Mouse (Mus musculus): ENCODE data around the gene Unc5b. TPM values are rescaled to one million over a fixed set of nuclear protein-coding genes. Genes with fewer than 3 reads are reported as not detected.

Gene Unc5b
- polyA plus RNA-seq, 2 experiments = 0.18 to 0.44 TPM

DNA sequence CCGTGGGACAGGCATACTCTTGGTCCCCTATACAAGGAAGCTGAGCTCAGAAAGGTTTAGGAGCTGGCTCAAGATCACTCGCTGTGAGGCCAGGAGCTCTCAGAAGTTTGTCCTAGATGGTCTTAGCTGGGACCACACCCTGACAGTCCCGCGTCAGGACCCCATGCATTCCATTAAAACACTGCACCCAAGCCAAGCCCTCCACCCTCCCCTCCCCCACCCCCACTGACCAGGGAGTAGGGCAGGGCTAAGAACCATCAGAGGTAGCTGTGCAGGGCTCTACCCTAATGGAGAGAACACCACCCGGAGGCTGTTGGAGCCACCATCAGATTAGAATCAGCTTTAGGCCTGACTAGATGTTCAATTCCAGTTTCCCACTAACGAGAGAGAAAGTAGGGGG lies 106.9 kb downstream of the Unc5b start:
- no peak overlapping the region for H3K27ac ChIP-seq
- no peaks in the 10 kb centered on the region for H3K27me3 ChIP-seq (ENCODE audit: control insufficient read depth, insufficient read depth, low read length)
- H3K4me1 ChIP-seq (replicated peaks; ENCODE audit: control insufficient read depth in 2 of 2, insufficient read depth in 2 of 2, low read length in 1 of 2) = no peaks in the 10 kb centered on the region
- ATAC-seq (ENCODE audit: insufficient read depth) (no peak), DNase-seq (ENCODE audit: low read depth in 3 of 3, low spot score in 3 of 3) (no peak)
- no peaks in the 10 kb centered on the region for H3K9me3 ChIP-seq (ENCODE audit: control insufficient read depth, low read length)
- H3K4me2 ChIP-seq (ENCODE audit: low read depth) = no peak overlapping the region
- no peak overlapping the region for H3K9ac ChIP-seq (replicated peaks)
- H3K4me3 ChIP-seq (ENCODE audit: insufficient read depth in 1 of 2, low read depth in 2 of 2, low read length in 2 of 2) = no peak overlapping the region
- 67% methylated on average over 6 of the region's 6 CpGs for WGBS (ENCODE audit: insufficient replicate concordance)
- no peaks in the 10 kb centered on the region for H3K36me3 ChIP-seq (replicated peaks; ENCODE audit: control insufficient read depth, insufficient read depth, low read depth)
- TF ChIP-seq EP300 (IDR thresholded peaks at IDR 0.05; ENCODE audit: low read depth) = no peak
- no peak for TF ChIP-seq CTCF (IDR thresholded peaks at IDR 0.05; ENCODE audit: low read depth)

DNA sequence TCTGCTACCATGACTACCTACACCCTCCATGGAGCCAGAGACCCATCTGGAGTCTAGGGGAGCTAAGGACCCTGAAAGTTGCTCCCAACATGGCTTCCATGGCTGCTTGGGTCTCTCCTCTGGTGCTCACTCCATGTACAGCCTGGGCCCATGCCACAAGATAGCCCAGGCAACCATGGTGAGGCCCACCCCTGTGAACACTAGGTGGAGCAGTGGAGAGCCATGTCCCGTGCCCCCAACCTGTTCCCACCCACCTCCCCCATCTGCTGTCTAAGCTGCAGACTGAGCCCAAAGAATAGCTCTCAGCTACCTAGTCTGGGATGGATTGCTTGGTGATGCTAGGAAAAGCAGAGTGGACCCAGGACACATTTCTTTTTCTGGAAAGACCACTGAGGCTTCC lies 108.0 kb downstream of the Unc5b start:
- TF ChIP-seq EP300 (IDR thresholded peaks at IDR 0.05; ENCODE audit: low read depth) (no peak), CTCF (IDR thresholded peaks at IDR 0.05; ENCODE audit: low read depth) (peak; percentile 48)
- no peak for ATAC-seq (ENCODE audit: insufficient read depth)
- Histone ChIP-seq H3K36me3 (replicated peaks; ENCODE audit: control insufficient read depth, insufficient read depth, low read depth) (no peaks in the 10 kb centered on the region), H3K9me3 (ENCODE audit: control insufficient read depth, low read length) (no peaks in the 10 kb centered on the region), H3K4me3 (ENCODE audit: insufficient read depth in 1 of 2, low read depth in 2 of 2, low read length in 2 of 2) (no peak overlapping the region), H3K27ac (no peak overlapping the region), H3K9ac (replicated peaks) (no peak overlapping the region), H3K27me3 (ENCODE audit: control insufficient read depth, insufficient read depth, low read length) (no peaks in the 10 kb centered on the region), H3K4me1 (replicated peaks; ENCODE audit: control insufficient read depth in 2 of 2, insufficient read depth in 2 of 2, low read length in 1 of 2) (no peaks in the 10 kb centered on the region), H3K4me2 (ENCODE audit: low read depth) (no peak overlapping the region)
- no peak for DNase-seq (ENCODE audit: low read depth in 3 of 3, low spot score in 3 of 3)
- 5% methylated on average over 1 of the region's 1 CpGs for WGBS (ENCODE audit: insufficient replicate concordance)

DNA sequence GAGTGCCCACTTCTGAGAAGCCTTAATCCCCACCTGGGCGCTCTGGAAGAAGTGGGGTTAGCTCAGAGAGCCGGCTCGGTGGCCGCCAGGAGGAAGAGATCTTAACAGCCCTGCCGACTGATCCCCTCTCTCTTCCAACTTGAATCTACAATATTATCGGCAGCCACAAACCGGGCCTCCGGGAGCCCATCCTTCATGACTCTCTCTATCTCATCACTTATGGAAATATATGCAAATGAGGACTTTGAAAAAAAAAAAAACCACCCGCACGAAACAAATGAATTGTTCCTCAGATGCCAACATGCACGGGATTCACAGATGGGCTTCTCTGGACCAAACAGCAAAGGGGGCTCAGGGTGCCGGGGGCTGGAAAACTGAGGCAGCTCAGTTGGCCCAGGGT lies 109.7 kb downstream of the Unc5b start:
- Histone ChIP-seq H3K9ac (replicated peaks) (no peak overlapping the region), H3K27ac (no peak overlapping the region), H3K4me3 (ENCODE audit: insufficient read depth in 1 of 2, low read depth in 2 of 2, low read length in 2 of 2) (no peak overlapping the region), H3K27me3 (ENCODE audit: control insufficient read depth, insufficient read depth, low read length) (no peaks in the 10 kb centered on the region), H3K9me3 (ENCODE audit: control insufficient read depth, low read length) (no peaks in the 10 kb centered on the region), H3K4me2 (ENCODE audit: low read depth) (no peak overlapping the region), H3K36me3 (replicated peaks; ENCODE audit: control insufficient read depth, insufficient read depth, low read depth) (no peaks in the 10 kb centered on the region), H3K4me1 (replicated peaks; ENCODE audit: control insufficient read depth in 2 of 2, insufficient read depth in 2 of 2, low read length in 1 of 2) (no peaks in the 10 kb centered on the region)
- no peak for TF ChIP-seq CTCF (IDR thresholded peaks at IDR 0.05; ENCODE audit: low read depth)
- no peak for TF ChIP-seq EP300 (IDR thresholded peaks at IDR 0.05; ENCODE audit: low read depth)
- ATAC-seq (ENCODE audit: insufficient read depth) (no peak), DNase-seq (ENCODE audit: low read depth in 3 of 3, low spot score in 3 of 3) (no peak)
- WGBS (ENCODE audit: insufficient replicate concordance) = 61% methylated on average over 12 of the region's 12 CpGs

DNA sequence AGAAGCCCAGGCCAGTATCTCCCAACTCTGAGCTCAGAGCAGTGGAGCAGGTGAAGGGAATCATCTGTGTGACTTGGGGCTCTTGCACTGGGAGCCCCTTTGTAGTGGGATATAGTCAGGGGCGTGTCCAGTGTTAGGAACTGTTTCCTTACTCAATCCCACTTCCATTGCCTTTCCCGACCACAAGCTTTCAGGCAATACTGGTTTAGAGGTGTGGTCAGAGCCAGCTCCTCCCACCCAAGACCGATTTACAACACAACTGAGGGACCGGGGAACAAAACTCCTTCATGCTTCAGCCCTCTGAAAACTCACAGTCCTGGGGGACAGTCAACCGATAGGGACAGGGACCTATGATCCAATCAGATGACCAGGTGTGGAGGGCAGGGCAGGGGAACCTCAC lies 110.9 kb downstream of the Unc5b start:
- no peak for TF ChIP-seq CTCF (IDR thresholded peaks at IDR 0.05; ENCODE audit: low read depth)
- TF ChIP-seq EP300 (IDR thresholded peaks at IDR 0.05; ENCODE audit: low read depth) = no peak
- Histone ChIP-seq H3K9ac (replicated peaks) (no peak overlapping the region), H3K36me3 (replicated peaks; ENCODE audit: control insufficient read depth, insufficient read depth, low read depth) (no peaks in the 10 kb centered on the region), H3K27me3 (ENCODE audit: control insufficient read depth, insufficient read depth, low read length) (no peaks in the 10 kb centered on the region), H3K9me3 (ENCODE audit: control insufficient read depth, low read length) (no peaks in the 10 kb centered on the region), H3K4me3 (ENCODE audit: insufficient read depth in 1 of 2, low read depth in 2 of 2, low read length in 2 of 2) (no peak overlapping the region), H3K4me1 (replicated peaks; ENCODE audit: control insufficient read depth in 2 of 2, insufficient read depth in 2 of 2, low read length in 1 of 2) (no peaks in the 10 kb centered on the region), H3K27ac (no peak overlapping the region), H3K4me2 (ENCODE audit: low read depth) (no peak overlapping the region)
- ATAC-seq (ENCODE audit: insufficient read depth) = no peak
- WGBS (ENCODE audit: insufficient replicate concordance) = 62% methylated on average over 5 of the region's 5 CpGs
- DNase-seq (ENCODE audit: low read depth in 3 of 3, low spot score in 3 of 3) = no peak

DNA sequence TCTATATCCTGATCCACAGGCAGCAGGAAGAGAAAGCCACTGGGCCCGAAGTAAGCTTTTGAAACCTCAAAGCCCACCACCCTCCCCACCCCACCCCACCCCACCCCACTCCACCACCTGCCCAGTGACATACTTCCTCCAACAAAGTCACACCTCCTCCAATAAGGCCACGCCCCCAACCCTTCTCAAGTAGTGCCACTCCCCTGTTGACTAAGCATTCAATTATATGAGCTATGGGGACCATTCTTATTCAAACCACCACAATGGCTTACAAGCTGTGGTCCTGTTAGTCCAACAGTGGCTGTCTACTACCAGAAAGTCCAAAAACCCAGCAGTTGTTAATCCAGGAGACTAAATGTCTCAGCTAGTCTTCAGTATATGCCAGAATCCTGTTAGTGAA lies 112.9 kb downstream of the Unc5b start:
- ATAC-seq (ENCODE audit: insufficient read depth) (no peak), DNase-seq (ENCODE audit: low read depth in 3 of 3, low spot score in 3 of 3) (no peak)
- Histone ChIP-seq H3K27ac (no peak overlapping the region), H3K4me3 (ENCODE audit: insufficient read depth in 1 of 2, low read depth in 2 of 2, low read length in 2 of 2) (no peak overlapping the region), H3K27me3 (ENCODE audit: control insufficient read depth, insufficient read depth, low read length) (no peaks in the 10 kb centered on the region), H3K9ac (replicated peaks) (no peak overlapping the region), H3K36me3 (replicated peaks; ENCODE audit: control insufficient read depth, insufficient read depth, low read depth) (no peaks in the 10 kb centered on the region), H3K4me1 (replicated peaks; ENCODE audit: control insufficient read depth in 2 of 2, insufficient read depth in 2 of 2, low read length in 1 of 2) (no peaks in the 10 kb centered on the region), H3K4me2 (ENCODE audit: low read depth) (no peak overlapping the region), H3K9me3 (ENCODE audit: control insufficient read depth, low read length) (no peaks in the 10 kb centered on the region)
- 67% methylated on average over 2 of the region's 2 CpGs for WGBS (ENCODE audit: insufficient replicate concordance)
- TF ChIP-seq CTCF (IDR thresholded peaks at IDR 0.05; ENCODE audit: low read depth) = no peak
- no peak for TF ChIP-seq EP300 (IDR thresholded peaks at IDR 0.05; ENCODE audit: low read depth)

Measured in liver, embryonic 14.5 days (tissue).